Mouse (Mus musculus) myocyte (in vitro differentiated cells): ENCODE measurements at regions not wholly inside any gene's neighbourhood (a gene's known extent, or its start where the extent isn't known, plus 50 kb on each side); places are given as distances from the start of the nearest gene placed in this dataset.

Source experiments
- POLR2A ChIP-seq: IDR thresholded peaks from one replicate; pipeline ENCODE4 v1.6.1; 2011; ENCODE audit warnings: low read depth, mild to moderate bottlenecking, control low read depth, moderate library complexity; ENCODE audit not compliant: insufficient read length
- TCF12 ChIP-seq: IDR thresholded peaks from one replicate; pipeline ENCODE4 v1.6.1; 2011; ENCODE audit warnings: mild to moderate bottlenecking, control low read depth; ENCODE audit not compliant: poor library complexity, insufficient read depth, severe bottlenecking

- TF ChIP-seq TCF12: no peak
- TF ChIP-seq POLR2A: no peak
These were observed 203.5 kb downstream of the Rps15a start for GRCm38 (mm10) chr7:117912453-117912852.
